Mouse (Mus musculus) CH12.LX (cell line): ENCODE measurements around the gene Ank3. TPM values are rescaled to one million over a fixed set of nuclear protein-coding genes. Genes with fewer than 3 reads are reported as not detected.

ENCODE experiments used
- DNase-seq: peaks from one replicate; pipeline ENCODE4 v3.0.0-alpha.2; 2013; ENCODE audit errors: extremely low read depth
- H3K27ac ChIP-seq: 2 replicates; pipeline ENCODE4 v1.5.1; 2012; ENCODE audit warnings: low read depth, mild to moderate bottlenecking, control low read depth, moderate library complexity; ENCODE audit not compliant: insufficient read depth
- H3K27me3 ChIP-seq: replicated peaks from 2 replicates; pipeline ENCODE3; 2012; ENCODE audit warnings: inconsistent platforms
- H3K36me3 ChIP-seq, 2 experiments: replicated peaks in 1 of 2; 2 replicates each; pipeline versions ENCODE3 to v1.6.1; 2012; ENCODE audit warnings: inconsistent platforms in 1 of 2, low read length in 1 of 2, mild to moderate bottlenecking in 1 of 2, mixed read lengths in 1 of 2, moderate library complexity in 1 of 2; ENCODE audit not compliant: control insufficient read depth in 1 of 2, insufficient read depth in 1 of 2
- H3K4me1 ChIP-seq, 2 experiments: 2 replicates each; pipeline ENCODE4 v1.6.1; 2012; ENCODE audit warnings: inconsistent platforms in 1 of 2, moderate library complexity in 1 of 2; ENCODE audit not compliant: insufficient read depth in 2 of 2, control insufficient read depth in 1 of 2
- H3K4me2 ChIP-seq: 2 replicates; pipeline ENCODE4 v1.6.1; 2012; ENCODE audit warnings: low read depth, mild to moderate bottlenecking, control low read depth; ENCODE audit not compliant: poor library complexity, insufficient read depth, severe bottlenecking
- H3K4me3 ChIP-seq, 3 experiments: fragments of 150-350 bp in 1 of 3; sonication (generic) in 1 of 3; replicated peaks in 1 of 3; 2 replicates each; pipeline versions ENCODE3 to v1.5.1; 2011 to 2012; ENCODE audit warnings: low read depth in 2 of 3, low read length in 2 of 3, mild to moderate bottlenecking in 2 of 3, moderate library complexity in 2 of 3, control low read depth in 1 of 3, improper control_type of control experiment in 1 of 3, inconsistent platforms in 1 of 3, mixed read lengths in 1 of 3; ENCODE audit not compliant: poor library complexity in 1 of 3
- H3K79me2 ChIP-seq: replicated peaks from 2 replicates; pipeline ENCODE4 v1.6.1; 2012; ENCODE audit warnings: mild to moderate bottlenecking, moderate library complexity; ENCODE audit not compliant: control insufficient read depth, poor library complexity, insufficient read depth, severe bottlenecking; ENCODE audit errors: extremely low read depth
- H3K9ac ChIP-seq: 2 replicates; pipeline ENCODE4 v1.6.1; 2012; ENCODE audit warnings: low read depth, mild to moderate bottlenecking, control low read depth, moderate library complexity; ENCODE audit not compliant: insufficient read depth
- H3K9me3 ChIP-seq: replicated peaks from 2 replicates; pipeline ENCODE3; 2012; ENCODE audit warnings: low read length, inconsistent platforms, mixed read lengths
- CHD2 ChIP-seq: IDR thresholded peaks from 2 replicates; pipeline ENCODE4 v1.6.1; 2011; ENCODE audit warnings: low read length, improper control_type of control experiment
- EP300 ChIP-seq: IDR thresholded peaks from 2 replicates; pipeline ENCODE4 v1.6.1; 2011; ENCODE audit warnings: low read length, improper control_type of control experiment
- ETS1 ChIP-seq: conservative IDR thresholded peaks from 2 replicates; pipeline ENCODE4 v1.6.1; 2012; ENCODE audit warnings: low read depth, mild to moderate bottlenecking, inconsistent platforms, low read length, improper control_type of control experiment, moderate library complexity
- HCFC1 ChIP-seq: IDR thresholded peaks from 2 replicates; pipeline ENCODE4 v1.6.1; 2012; ENCODE audit warnings: low read depth, mild to moderate bottlenecking, inconsistent platforms, low read length, improper control_type of control experiment
- IRF4 ChIP-seq: IDR thresholded peaks from 2 replicates; pipeline ENCODE4 v1.6.1; 2014; ENCODE audit warnings: low read depth, mild to moderate bottlenecking, inconsistent platforms, low read length, improper control_type of control experiment
- JUND ChIP-seq: conservative IDR thresholded peaks from 2 replicates; pipeline ENCODE4 v1.6.1; 2011; ENCODE audit warnings: low read depth, low read length, improper control_type of control experiment
- MAX ChIP-seq: IDR thresholded peaks from 2 replicates; pipeline ENCODE4 v1.6.1; 2011; ENCODE audit warnings: low read length, improper control_type of control experiment
- MYC ChIP-seq: IDR thresholded peaks from 2 replicates; pipeline ENCODE4 v1.6.1; 2011; ENCODE audit warnings: low read depth, mild to moderate bottlenecking, improper control_type of control experiment, low read length
- NELFE ChIP-seq: IDR thresholded peaks from 2 replicates; pipeline ENCODE4 v1.6.1; 2011; ENCODE audit warnings: low read depth, low read length, improper control_type of control experiment
- PAX5 ChIP-seq: IDR thresholded peaks from 2 replicates; pipeline ENCODE4 v1.6.1; 2012; ENCODE audit warnings: low read length, inconsistent platforms, mixed read lengths
- SIN3A ChIP-seq: IDR thresholded peaks from 2 replicates; pipeline ENCODE4 v1.6.1; 2012; ENCODE audit warnings: low read length, improper control_type of control experiment, inconsistent platforms
- TCF12 ChIP-seq: IDR thresholded peaks from 2 replicates; pipeline ENCODE4 v1.6.1; 2014; ENCODE audit warnings: low read depth, mild to moderate bottlenecking, inconsistent platforms, low read length, improper control_type of control experiment
- USF1 ChIP-seq: IDR thresholded peaks from 2 replicates; pipeline ENCODE4 v1.6.1; 2014; ENCODE audit warnings: low read depth, mild to moderate bottlenecking, inconsistent platforms, low read length, improper control_type of control experiment
- USF2 ChIP-seq: conservative IDR thresholded peaks from 2 replicates; pipeline ENCODE4 v1.6.1; 2011; ENCODE audit warnings: low read depth, low read length, improper control_type of control experiment
- ZC3H11A ChIP-seq: IDR thresholded peaks from 2 replicates; pipeline ENCODE4 v1.6.1; 2012; ENCODE audit warnings: low read depth, mild to moderate bottlenecking, inconsistent platforms, low read length, improper control_type of control experiment
- ZNF384 ChIP-seq: IDR thresholded peaks from 2 replicates; pipeline ENCODE4 v1.6.1; 2012; ENCODE audit warnings: low read depth, low read length, improper control_type of control experiment, inconsistent platforms
- dilution Hi-C: fragments of 300-500 bp; cut with MboI; formaldehyde crosslinking; loops from 2 replicates; pipeline ENCODE4 v1.14.3; 2020; ENCODE audit warnings: low sequenced_read_pairs; ENCODE audit not compliant: extremely low pct_unique_long_range_greater_than_20kb, extremely low pct_ligation_motif_present
- in situ Hi-C: fragments of 300-500 bp; cut with MboI; formaldehyde crosslinking; loops from 3 replicates; pipeline ENCODE4 v1.14.3; 2019; ENCODE audit warnings: low sequenced_read_pairs, low pct_ligation_motif_present, low pct_unique_long_range_greater_than_20kb, mixed read lengths
- polyA plus RNA-seq: library from polyadenylated mRNA; unstranded; fragments of >175 nt; gene quantifications from 2 replicates; pipeline ENCODE4 v1.2.1, GENCODE M21; 2012; ENCODE audit warnings: low read depth; ENCODE audit not compliant: insufficient read length
- total RNA-seq, 2 experiments: library from RNA; depleted of rRNA; stranded (reverse); fragments of 300-350 nt in 1 of 2; fragments of >200 nt in 1 of 2; gene quantifications; 2 replicates each; pipeline ENCODE4 v1.2.3; 2012 to 2014

The Ank3 gene
- total and polyA plus RNA-seq, 3 experiments, result 4.7 to 8.3 (median 6.2) TPM

GRCm38 (mm10) chr10:69785235-69785634 lies 386.7 kb downstream of the Ank3 start:
- Histone ChIP-seq H3K36me3 (no peaks in the 10 kb centered on the region), H3K4me1 (peaks cover 3 to 8% of the 10 kb centered on the region in 2 experiments; a peak in 3 of 4 replicates), H3K27ac (no peak overlapping the region), H3K9me3 (no peaks in the 10 kb centered on the region)
- in situ Hi-C loops (loop anchor here (10.0 to 25.0 kb wide), 2 partner anchors 120 to 348 kb away; no protein-coding TSS in a partner anchor), dilution Hi-C loops (no loop called here)
- no peak for DNase-seq
- TF ChIP-seq MAX (no peak), NELFE (no peak), SIN3A (no peak), ETS1 (no peak), HCFC1 (no peak)
- TF ChIP-seq, all 38 proteins: peak for 0
- Histone ChIP-seq H3K79me2 (no peaks in the 10 kb centered on the region), H3K27me3 (no peaks in the 10 kb centered on the region), H3K4me2 (no peak overlapping the region), H3K4me3 (no peak overlapping the region), H3K9ac (no peak overlapping the region)

DNA sequence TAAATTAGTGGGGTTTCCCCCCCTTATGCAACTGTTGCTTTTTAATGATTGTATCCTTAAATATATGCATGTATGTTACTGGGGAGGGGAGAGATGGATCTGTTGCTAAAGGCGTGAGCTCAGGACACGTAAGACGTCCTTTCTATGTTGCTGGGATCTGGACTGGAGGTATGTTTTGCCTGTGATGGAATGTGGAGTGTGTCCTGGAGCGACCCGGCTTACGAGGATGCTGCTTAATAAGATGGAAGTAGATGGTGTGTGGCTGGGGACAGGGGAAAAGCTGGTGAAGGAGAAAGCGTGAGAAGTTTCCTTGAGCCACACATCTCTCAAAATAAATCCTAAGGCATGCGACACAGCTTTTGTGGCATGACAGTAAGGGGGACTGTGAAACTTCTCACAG lies 387.1 kb downstream of the Ank3 start:
- no peak overlapping the region for H3K4me3 ChIP-seq
- H3K27me3 ChIP-seq, result no peaks in the 10 kb centered on the region
- H3K27ac ChIP-seq, result no peak overlapping the region
- no peaks in the 10 kb centered on the region for H3K79me2 ChIP-seq
- in situ Hi-C loops (loop anchor here (10.0 to 25.0 kb wide), 2 partner anchors 121 to 348 kb away; no protein-coding TSS in a partner anchor), dilution Hi-C loops (no loop called here)
- H3K36me3 ChIP-seq, result no peaks in the 10 kb centered on the region
- DNase-seq, result no peak
- TF ChIP-seq ETS1 (no peak), USF2 (no peak), EP300 (no peak), USF1 (no peak), JUND (no peak), ZC3H11A (no peak), MYC (no peak), IRF4 (no peak), TCF12 (no peak), PAX5 (no peak), CHD2 (no peak), NELFE (no peak), HCFC1 (no peak), MAX (no peak), ZNF384 (no peak)
- no peaks in the 10 kb centered on the region for H3K9me3 ChIP-seq
- H3K4me2 ChIP-seq, result no peak overlapping the region
- H3K4me1 ChIP-seq, result peaks cover 3 to 8% of the 10 kb centered on the region in 2 experiments; a peak in 3 of 4 replicates
- H3K9ac ChIP-seq, result no peak overlapping the region
